Mouse (Mus musculus) megakaryocyte, embryonic 14.5 days (primary cell): Measurements from ENCODE around the gene Hebp1.

ENCODE experiments used
- FLI1 ChIP-seq: IDR thresholded peaks from 2 replicates; pipeline ENCODE4 v1.6.1; 2012; ENCODE audit warnings: low read length, inconsistent platforms, mixed read lengths
- GATA1 ChIP-seq: IDR thresholded peaks from 3 replicates; pipeline ENCODE4 v1.6.1; 2012; ENCODE audit warnings: mixed read lengths, low read length, inconsistent platforms, borderline replicate concordance

DNA sequence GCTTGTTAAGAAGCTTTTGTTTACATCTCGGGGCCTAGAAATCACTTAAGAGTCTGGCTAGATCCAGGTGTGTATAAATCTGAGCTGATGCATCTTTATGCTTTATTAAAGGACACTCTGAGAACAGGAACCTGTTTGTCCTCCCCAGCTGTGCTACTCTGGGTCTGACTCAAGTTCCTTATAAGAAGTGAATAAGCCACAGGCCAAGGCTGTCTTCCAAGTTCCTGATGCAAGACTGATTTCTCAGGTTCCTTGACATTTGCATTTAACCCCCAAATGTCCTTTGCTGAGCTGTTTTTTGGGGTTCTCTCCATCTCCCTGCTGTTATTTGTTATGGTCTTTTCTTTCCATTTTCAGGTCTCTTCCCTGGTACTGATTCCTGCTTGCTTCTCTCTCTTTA lies 5.9 kb downstream of the Hebp1 start:
- no peak for TF ChIP-seq GATA1
- TF ChIP-seq FLI1 = no peak
